In genomic region chr15:7397446-7397817, GRCm38 (mm10) we compare ENCODE assay signal across 8 mouse cellular contexts. TPM values are rescaled to one million over a fixed set of nuclear protein-coding genes. Genes with fewer than 3 reads are reported as not detected.
DNase-seq lines count a peak whose midpoint lies in the region; ATAC-seq and TF ChIP-seq lines count a peak whose summit lies in the region.

No protein-coding gene starts in this region.

- no peak for TF ChIP-seq CTCF in olfactory bulb, adult 2 months (IDR thresholded peaks at IDR 0.05; ENCODE audit: insufficient read depth, low read depth, low read length)

- TF ChIP-seq POLR2A in limb, embryonic 14.5 days (IDR thresholded peaks at IDR 0.05; ENCODE audit: borderline replicate concordance, extremely low read depth, insufficient read depth, insufficient read length) = no peak
- no peak for TF ChIP-seq POLR2A in olfactory bulb, adult 2 months (IDR thresholded peaks at IDR 0.05; ENCODE audit: insufficient read depth, low read depth, low read length)

- peak overlapping the region; percentile 77 for H3K9ac ChIP-seq in kidney, embryonic 16.5 days (replicated peaks; ENCODE audit: low read length)
- peak overlapping the region; percentile 73 for H3K9ac ChIP-seq in heart, embryonic 11.5 days (ENCODE audit: low read depth, low read length)
- peak overlapping the region; percentile 56 for H3K9ac ChIP-seq in limb, embryonic 14.5 days (ENCODE audit: low read depth, low read length, severe bottlenecking)

- peaks cover 8% of the 10 kb centered on the region; the same call in 1 of the 2 replicates for H3K4me1 ChIP-seq in kidney, embryonic 16.5 days (ENCODE audit: insufficient read depth, low read length)
- 0 out of 2 replicates have a peak, but pooled peaks cover 7% of the 10 kb centered on the region for H3K4me1 ChIP-seq in heart, embryonic 11.5 days (ENCODE audit: control insufficient read depth, insufficient read depth, low read length)
- H3K4me1 ChIP-seq in limb, embryonic 14.5 days (ENCODE audit: control insufficient read depth, insufficient read depth, low read length) = peaks cover 16% of the 10 kb centered on the region
- H3K4me1 ChIP-seq in olfactory bulb, adult 2 months (ENCODE audit: control insufficient read depth, insufficient read depth, low read length) = peaks cover 2% of the 10 kb centered on the region; the same call in 1 of the 2 replicates

- H3K4me3 ChIP-seq in kidney, embryonic 16.5 days (ENCODE audit: low read length) = peak overlapping the region; percentile 72
- H3K4me3 ChIP-seq in heart, embryonic 11.5 days (ENCODE audit: low read depth, low read length) = peak overlapping the region; percentile 66
- peak overlapping the region; percentile 48 for H3K4me3 ChIP-seq in limb, embryonic 14.5 days (replicated peaks; ENCODE audit: low read length)
- peak overlapping the region; percentile 50 for H3K4me3 ChIP-seq in olfactory bulb, adult 2 months (ENCODE audit: insufficient read depth, low read depth, low read length)

- H3K27me3 ChIP-seq in kidney, embryonic 16.5 days (ENCODE audit: insufficient read depth, low read length) = no peaks in the 10 kb centered on the region
- 0 out of 2 replicates have a peak, but pooled peaks cover 2% of the 10 kb centered on the region for H3K27me3 ChIP-seq in heart, embryonic 11.5 days (ENCODE audit: control insufficient read depth, insufficient read depth, low read length)
- H3K27me3 ChIP-seq in limb, embryonic 14.5 days (ENCODE audit: control insufficient read depth, insufficient read depth, low read length) = 0 out of 2 replicates have a peak, but pooled peaks cover 5% of the 10 kb centered on the region

- DNase-seq in kidney, adult 9 months = no peak
- DNase-seq in limb, embryonic 14.5 days (ENCODE audit: low spot score) = peak; percentile 59
- no peak for DNase-seq in frontal cortex, adult 2 months (ENCODE audit: extremely low spot score in 1 of 2, low spot score in 1 of 2)
- DNase-seq in layer of hippocampus, adult 11-12 months (ENCODE audit: low spot score) = no peak
- no peak for DNase-seq in thymus, postnatal 4 days

- peak; percentile 52 for ATAC-seq in kidney, embryonic 16.5 days (ENCODE audit: low FRiP score, low TSS enrichment)
- ATAC-seq in heart, embryonic 11.5 days (replicated peaks; ENCODE audit: insufficient number of reproducible peaks, low FRiP score, low TSS enrichment) = no peak
- ATAC-seq in limb, embryonic 14.5 days (ENCODE audit: low FRiP score, low read depth) = peak; percentile 58

- peak overlapping the region; percentile 73 for H3K27ac ChIP-seq in kidney, embryonic 16.5 days (ENCODE audit: low read length)
- H3K27ac ChIP-seq in heart, embryonic 11.5 days (ENCODE audit: low read depth, low read length) = no peak overlapping the region
- peak overlapping the region; percentile 39 for H3K27ac ChIP-seq in limb, embryonic 14.5 days (replicated peaks; ENCODE audit: low read depth, low read length)
- no peak overlapping the region for H3K27ac ChIP-seq in olfactory bulb, adult 2 months (ENCODE audit: insufficient read depth, low read depth, low read length)

- H3K4me2 ChIP-seq in kidney, embryonic 16.5 days (replicated peaks; ENCODE audit: low read depth, low read length) = peak overlapping the region; percentile 93
- H3K4me2 ChIP-seq in heart, embryonic 11.5 days = peak overlapping the region; percentile 98
- peak overlapping the region; percentile 54 for H3K4me2 ChIP-seq in limb, embryonic 14.5 days (replicated peaks; ENCODE audit: low read depth, low read length, severe bottlenecking)

- H3K9me3 ChIP-seq in kidney, embryonic 16.5 days (ENCODE audit: low read length) = no peaks in the 10 kb centered on the region
- 0 out of 2 replicates have a peak, but pooled peaks cover 2% of the 10 kb centered on the region for H3K9me3 ChIP-seq in heart, embryonic 11.5 days (replicated peaks; ENCODE audit: control insufficient read depth, low read length)
- H3K9me3 ChIP-seq in limb, embryonic 14.5 days (ENCODE audit: control insufficient read depth, low read length) = no peaks in the 10 kb centered on the region

- H3K36me3 ChIP-seq in kidney, embryonic 16.5 days (ENCODE audit: insufficient read depth, low read length) = no peaks in the 10 kb centered on the region
- no peaks in the 10 kb centered on the region for H3K36me3 ChIP-seq in heart, embryonic 11.5 days (ENCODE audit: control insufficient read depth, insufficient read depth, low read length)
- H3K36me3 ChIP-seq in limb, embryonic 14.5 days (ENCODE audit: control insufficient read depth, insufficient read depth, low read length) = no peaks in the 10 kb centered on the region

- 1% methylated on average over 8 of the region's 8 CpGs for WGBS in kidney, embryonic 16.5 days
- WGBS in heart, embryonic 11.5 days (ENCODE audit: insufficient replicate concordance) = 1% methylated on average over 8 of the region's 8 CpGs
- WGBS in limb, embryonic 14.5 days = 0% methylated on average over 8 of the region's 8 CpGs
- 6% methylated on average over 8 of the region's 8 CpGs for WGBS in olfactory bulb, adult 2 months

RNA-seq across cellular contexts. Expression of gene Egflam, which starts 0.8 kb away (rescaled TPM):
- 24.3 and 26.1 TPM in 2 replicates for polyA plus RNA-seq in kidney, embryonic 16.5 days (2015; fragmentation: Nextera tagmentation; extraction: Ambion mirVana)
- polyA plus RNA-seq in heart, embryonic 11.5 days (2014; fragmentation: Nextera tagmentation; extraction: Ambion mirVana) = 7.8 and 7.9 TPM in 2 replicates
- polyA plus RNA-seq in limb, embryonic 14.5 days (2012; rRNA removed) = 12.3 and 13.7 TPM in 2 replicates
- 14.1 and 16.4 TPM in 2 replicates for polyA plus RNA-seq in limb, embryonic 14.5 days (2014; fragmentation: Nextera tagmentation; extraction: Ambion mirVana)
- not detected in 2 replicates for polyA plus RNA-seq in olfactory bulb, adult 2 months (2012; ENCODE audit: insufficient read depth, insufficient read length, low replicate concordance, missing spikeins)
- polyA plus RNA-seq in frontal cortex, adult 2 months (2012; rRNA removed) = 2.5 and 3.0 TPM in 2 replicates

Comparison
In these comparisons a context has a peak if more than half of its experiments do, and no peak if none do; other contexts are left out.
1. H3K27ac ChIP-seq: peak in kidney, embryonic 16.5 days (single experiment) and limb, embryonic 14.5 days (single experiment); none in heart, embryonic 11.5 days (single experiment) and olfactory bulb, adult 2 months (single experiment).
2. Peak in every context shown above with its lines, with median percentiles within 50 percentile points of each other: H3K4me2 ChIP-seq, H3K4me3 ChIP-seq and H3K9ac ChIP-seq.